Mouse (Mus musculus) lung, embryonic 15.5 days (tissue): ENCODE data around the gene Card14. TPM values are rescaled to one million over a fixed set of nuclear protein-coding genes. Genes with fewer than 3 reads are reported as not detected.
A peak's percentile ranks its signal among the peaks of the same experiment; 100 is the strongest.
"Not testable (repeated sequence)": the region's sequence is repeated elsewhere in the genome, so short reads cannot be mapped to it uniquely, and the experiment has no call there.

ENCODE experiments used
- ATAC-seq: fragments of 200-750 bp; cut with Nextera tagmentation; 2 replicates; pipeline ENCODE4 v1.8.0; 2017; ENCODE audit warnings: moderate number of reproducible peaks, borderline replicate concordance; ENCODE audit not compliant: low FRiP score, low TSS enrichment; ENCODE audit errors: extremely low read depth
- H3K27ac ChIP-seq: fragments of 300-500 bp; sonication (generic); 2 replicates; pipeline ENCODE4 v1.5.1; 2015; ENCODE audit warnings: moderate library complexity, mild to moderate bottlenecking, inconsistent platforms
- H3K27me3 ChIP-seq: fragments of 300-500 bp; sonication (generic); 2 replicates; pipeline ENCODE4 v1.6.1; 2015; ENCODE audit warnings: inconsistent platforms
- H3K36me3 ChIP-seq: fragments of 300-500 bp; sonication (generic); 2 replicates; pipeline ENCODE4 v1.6.1; 2015; ENCODE audit warnings: inconsistent platforms
- H3K4me1 ChIP-seq: fragments of 300-500 bp; sonication (generic); 2 replicates; pipeline ENCODE4 v1.6.1; 2015; ENCODE audit warnings: inconsistent platforms
- H3K4me2 ChIP-seq: fragments of 300-500 bp; sonication (generic); 2 replicates; pipeline ENCODE4 v1.6.1; 2015; ENCODE audit warnings: inconsistent platforms, mild to moderate bottlenecking, moderate library complexity
- H3K4me3 ChIP-seq: fragments of 300-500 bp; sonication (generic); 2 replicates; pipeline ENCODE4 v1.5.1; 2015; ENCODE audit warnings: mild to moderate bottlenecking, inconsistent platforms
- H3K9ac ChIP-seq: fragments of 300-500 bp; sonication (generic); 2 replicates; pipeline ENCODE4 v1.6.1; 2015; ENCODE audit warnings: inconsistent platforms
- H3K9me3 ChIP-seq: fragments of 300-500 bp; sonication (generic); 2 replicates; pipeline ENCODE4 v1.6.1; 2016; ENCODE audit warnings: inconsistent platforms
- WGBS: fragments of 180-500 bp; shearing (Covaris S2); methylation state at CpG from one replicate; pipeline ENCODE4 v1.1.7; 2015; 5-methylcytosine and 5-hydroxymethylcytosine counted together
- polyA plus RNA-seq: library from polyadenylated mRNA; unstranded; fragments of >200 nt; fragmentation: Nextera tagmentation; extraction: Ambion mirVana; gene quantifications from 2 replicates; pipeline ENCODE4 v1.2.1, GENCODE M21; 2015

Card14 gene
- polyA plus RNA-seq, 1 experiment from 2014 or later = 0.09 TPM

GRCm38 (mm10) chr11:119281030-119281429 is 26.5 kb upstream of the Card14 start:
- ATAC-seq = no peak
- H3K9me3 ChIP-seq = no peaks in the 10 kb centered on the region
- H3K27me3 ChIP-seq = no peaks in the 10 kb centered on the region
- no peak overlapping the region for H3K4me3 ChIP-seq
- peaks cover 5% of the 10 kb centered on the region; the same call in 1 of the 2 replicates for H3K36me3 ChIP-seq
- WGBS = 81% methylated on average over 15 of the region's 15 CpGs
- H3K4me2 ChIP-seq = no peak overlapping the region
- no peak overlapping the region for H3K9ac ChIP-seq
- H3K4me1 ChIP-seq = peaks cover 4% of the 10 kb centered on the region; the same call in 1 of the 2 replicates
- no peak overlapping the region for H3K27ac ChIP-seq

GRCm38 (mm10) chr11:119285791-119286527 is 21.6 kb upstream of the Card14 start:
- Histone ChIP-seq H3K9me3 (no peaks in the 10 kb centered on the region), H3K4me3 (no peak overlapping the region), H3K36me3 (peaks cover 47% of the 10 kb centered on the region), H3K4me2 (no peak overlapping the region), H3K27ac (0 out of 2 replicates have a peak overlapping the region, but pooled peaks have one; percentile 12), H3K9ac (no peak overlapping the region), H3K27me3 (no peaks in the 10 kb centered on the region), H3K4me1 (peaks cover 9% of the 10 kb centered on the region; the same call in 1 of the 2 replicates)
- ATAC-seq = 0 out of 2 replicates have a peak, but pooled peaks have one; percentile 16
- WGBS = 54% methylated on average over 9 of the region's 9 CpGs

GRCm38 (mm10) chr11:119287207-119287992 is 20.2 kb upstream of the Card14 start:
- 85% methylated on average over 20 of the region's 20 CpGs for WGBS
- no peaks in the 10 kb centered on the region for H3K9me3 ChIP-seq
- H3K27ac ChIP-seq = no peak overlapping the region
- no peak overlapping the region for H3K4me3 ChIP-seq
- H3K27me3 ChIP-seq = no peaks in the 10 kb centered on the region
- peaks cover 61% of the 10 kb centered on the region for H3K36me3 ChIP-seq
- H3K4me1 ChIP-seq = peaks cover 9% of the 10 kb centered on the region; the same call in 1 of the 2 replicates
- H3K9ac ChIP-seq = no peak overlapping the region
- no peak overlapping the region for H3K4me2 ChIP-seq
- ATAC-seq = no peak

GRCm38 (mm10) chr11:119292861-119293260 is 14.7 kb upstream of the Card14 start:
- H3K27me3 ChIP-seq, H3K27ac ChIP-seq, H3K4me1 ChIP-seq, H3K9ac ChIP-seq, H3K4me2 ChIP-seq, H3K4me3 ChIP-seq, ATAC-seq, H3K9me3 ChIP-seq: not testable (repeated sequence)
- WGBS = 93% methylated on average over 8 of the region's 8 CpGs
- H3K36me3 ChIP-seq = peaks cover 97% of the 10 kb centered on the region

GRCm38 (mm10) chr11:119297996-119298395 is 9.6 kb upstream of the Card14 start:
- Histone ChIP-seq H3K4me1 (peaks cover 17% of the 10 kb centered on the region), H3K36me3 (peaks cover 52% of the 10 kb centered on the region), H3K9ac (no peak overlapping the region), H3K9me3 (no peaks in the 10 kb centered on the region), H3K27ac (no peak overlapping the region), H3K4me2 (peak overlapping the region; percentile 14; the same call in 1 of the 2 replicates), H3K4me3 (peak overlapping the region; percentile 8; the same call in 1 of the 2 replicates), H3K27me3 (no peaks in the 10 kb centered on the region)
- WGBS = 77% methylated on average over 6 of the region's 6 CpGs
- ATAC-seq = no peak

- H3K9me3 ChIP-seq = no peaks in the 10 kb centered on the region
- no peak for ATAC-seq
- peaks cover 43% of the 10 kb centered on the region for H3K36me3 ChIP-seq
- H3K4me3 ChIP-seq = peak overlapping the region; percentile 90
- no peak overlapping the region for H3K27ac ChIP-seq
- H3K9ac ChIP-seq = peak overlapping the region; percentile 96
- peak overlapping the region; percentile 77 for H3K4me2 ChIP-seq
- peaks cover 17% of the 10 kb centered on the region for H3K4me1 ChIP-seq
- H3K27me3 ChIP-seq = no peaks in the 10 kb centered on the region
- 6% methylated on average over 7 of the region's 7 CpGs for WGBS
Observed at GRCm38 (mm10) chr11:119298917-119299316, 8.7 kb upstream of the Card14 start.

GRCm38 (mm10) chr11:119299391-119300245 is 8.0 kb upstream of the Card14 start, which contains the start of gene Eif4a3:
Gene Eif4a3 (minus strand): TSS chr11:119300089.
- Histone ChIP-seq H3K4me3 (peak within 1 kb of the TSS; percentile 90), H3K9me3 (no peaks in the 10 kb centered on the region), H3K36me3 (peaks cover 36% of the 10 kb centered on the region), H3K27me3 (no peaks in the 10 kb centered on the region), H3K4me1 (peaks cover 17% of the 10 kb centered on the region), H3K27ac (peak within 1 kb of the TSS; percentile 85), H3K4me2 (peak within 1 kb of the TSS; percentile 89), H3K9ac (peak within 1 kb of the TSS; percentile 96)
- peak; percentile 96 for ATAC-seq
- WGBS = under 1% methylated on average over 89 of the region's 89 CpGs

- Histone ChIP-seq H3K27ac (peak overlapping the region; percentile 85), H3K4me2 (peak overlapping the region; percentile 89), H3K36me3 (peaks cover 28% of the 10 kb centered on the region), H3K9ac (peak overlapping the region; percentile 96), H3K4me3 (peak overlapping the region; percentile 90), H3K27me3 (no peaks in the 10 kb centered on the region), H3K4me1 (peaks cover 17% of the 10 kb centered on the region), H3K9me3 (no peaks in the 10 kb centered on the region)
- no peak for ATAC-seq
- WGBS = 2% methylated on average over 31 of the region's 31 CpGs
Observed at GRCm38 (mm10) chr11:119300246-119300935, 7.2 kb upstream of the Card14 start.

- Histone ChIP-seq H3K9me3 (no peaks in the 10 kb centered on the region), H3K27me3 (no peaks in the 10 kb centered on the region), H3K27ac (no peak overlapping the region), H3K9ac (peak overlapping the region; percentile 96), H3K4me3 (peak overlapping the region; percentile 90; the same call in 1 of the 2 replicates), H3K4me2 (peak overlapping the region; percentile 89; the same call in 1 of the 2 replicates), H3K36me3 (peaks cover 22% of the 10 kb centered on the region), H3K4me1 (peaks cover 17% of the 10 kb centered on the region)
- 19% methylated on average over 2 of the region's 2 CpGs for WGBS
- ATAC-seq = no peak
Observed at GRCm38 (mm10) chr11:119300986-119301385, 6.6 kb upstream of the Card14 start.

GRCm38 (mm10) chr11:119304904-119305712 is 2.5 kb upstream of the Card14 start:
- 47% methylated on average over 16 of the region's 16 CpGs for WGBS
- H3K27ac ChIP-seq = no peak overlapping the region

More at GRCm38 (mm10) chr11:119304904-119305712, 2.5 kb upstream of the Card14 start:
- Histone ChIP-seq H3K4me2 (no peak overlapping the region), H3K36me3 (no peaks in the 10 kb centered on the region), H3K4me1 (peaks cover 4% of the 10 kb centered on the region), H3K9me3 (no peaks in the 10 kb centered on the region), H3K4me3 (no peak overlapping the region), H3K27me3 (0 out of 2 replicates have a peak, but pooled peaks cover 5% of the 10 kb centered on the region), H3K9ac (no peak overlapping the region)
- ATAC-seq = no peak
